Mouse (Mus musculus): Measurements from ENCODE around the gene Hist3h2ba. TPM values are rescaled to one million over a fixed set of nuclear protein-coding genes. Genes with fewer than 3 reads are reported as not detected.

Hist3h2ba gene
- polyA plus RNA-seq, 1 experiment from 2014 or later: 45.8 TPM

GRCm38 (mm10) chr11:58927053-58927452 lies 21.7 kb upstream of the Hist3h2ba start:
- Histone ChIP-seq H3K4me1 (replicated peaks; ENCODE audit: insufficient read depth, low read length) (0 out of 2 replicates have a peak, but pooled peaks cover 6% of the 10 kb centered on the region), H3K36me3 (ENCODE audit: insufficient read depth, low read length) (peaks cover 7% of the 10 kb centered on the region; the same call in 1 of the 2 replicates), H3K4me2 (ENCODE audit: low read length) (no peak overlapping the region), H3K4me3 (replicated peaks; ENCODE audit: low read depth, low read length) (no peak overlapping the region), H3K27ac (no peak overlapping the region), H3K9ac (ENCODE audit: low read depth, low read length) (no peak overlapping the region), H3K9me3 (replicated peaks; ENCODE audit: low read length) (no peaks in the 10 kb centered on the region), H3K27me3 (ENCODE audit: insufficient read depth, low read length) (no peaks in the 10 kb centered on the region)
- 55% methylated on average over 2 of the region's 2 CpGs for WGBS
- DNase-seq (ENCODE audit: low spot score) (no peak), ATAC-seq (replicated peaks; ENCODE audit: low FRiP score, low read depth) (no peak)
- no peak for TF ChIP-seq CTCF (IDR thresholded peaks at IDR 0.05; ENCODE audit: low read depth)

- Histone ChIP-seq H3K27ac (peak overlapping the region; percentile 78), H3K9ac (ENCODE audit: low read depth, low read length) (peak overlapping the region; percentile 29; the same call in 1 of the 2 replicates), H3K4me2 (ENCODE audit: low read length) (peak overlapping the region; percentile 49), H3K4me1 (replicated peaks; ENCODE audit: insufficient read depth, low read length) (0 out of 2 replicates have a peak, but pooled peaks cover 6% of the 10 kb centered on the region), H3K36me3 (ENCODE audit: insufficient read depth, low read length) (peaks cover 13% of the 10 kb centered on the region), H3K27me3 (ENCODE audit: insufficient read depth, low read length) (no peaks in the 10 kb centered on the region), H3K9me3 (replicated peaks; ENCODE audit: low read length) (no peaks in the 10 kb centered on the region), H3K4me3 (replicated peaks; ENCODE audit: low read depth, low read length) (peak overlapping the region; percentile 13; the same call in 1 of the 2 replicates)
- ATAC-seq (replicated peaks; ENCODE audit: low FRiP score, low read depth) (peak; percentile 71), DNase-seq (ENCODE audit: low spot score) (peak; percentile 88)
- TF ChIP-seq CTCF (IDR thresholded peaks at IDR 0.05; ENCODE audit: low read depth): peak; percentile 89
- 29% methylated on average over 20 of the region's 20 CpGs for WGBS
These were observed 20.7 kb upstream of the Hist3h2ba start for GRCm38 (mm10) chr11:58927790-58928651.

DNA sequence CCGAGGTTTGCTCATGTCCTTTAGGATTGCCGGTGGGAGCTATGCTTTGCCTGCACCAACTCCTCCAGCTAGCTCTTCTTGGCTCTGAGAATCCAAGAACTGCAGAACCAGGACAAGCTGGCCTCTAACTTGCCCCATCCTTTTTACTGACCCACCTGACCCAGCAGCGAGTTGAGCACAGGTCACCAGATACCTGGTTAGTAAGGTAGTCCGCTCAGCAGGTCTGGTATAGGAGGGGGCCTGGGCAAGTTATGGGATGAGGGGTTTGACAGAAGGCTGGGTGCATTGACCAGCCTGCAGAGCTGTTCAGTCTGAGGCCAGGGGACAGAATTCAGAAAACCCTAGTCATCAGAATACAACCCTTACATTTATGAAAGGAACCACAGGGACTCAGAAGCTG lies 19.7 kb upstream of the Hist3h2ba start:
- Histone ChIP-seq H3K9me3 (replicated peaks; ENCODE audit: low read length) (no peaks in the 10 kb centered on the region), H3K27ac (no peak overlapping the region), H3K4me1 (replicated peaks; ENCODE audit: insufficient read depth, low read length) (0 out of 2 replicates have a peak, but pooled peaks cover 6% of the 10 kb centered on the region), H3K4me3 (replicated peaks; ENCODE audit: low read depth, low read length) (no peak overlapping the region), H3K27me3 (ENCODE audit: insufficient read depth, low read length) (no peaks in the 10 kb centered on the region), H3K9ac (ENCODE audit: low read depth, low read length) (no peak overlapping the region), H3K36me3 (ENCODE audit: insufficient read depth, low read length) (peaks cover 24% of the 10 kb centered on the region), H3K4me2 (ENCODE audit: low read length) (no peak overlapping the region)
- 84% methylated on average over 4 of the region's 4 CpGs for WGBS
- DNase-seq (ENCODE audit: low spot score) (no peak), ATAC-seq (replicated peaks; ENCODE audit: low FRiP score, low read depth) (no peak)
- no peak for TF ChIP-seq CTCF (IDR thresholded peaks at IDR 0.05; ENCODE audit: low read depth)

DNA sequence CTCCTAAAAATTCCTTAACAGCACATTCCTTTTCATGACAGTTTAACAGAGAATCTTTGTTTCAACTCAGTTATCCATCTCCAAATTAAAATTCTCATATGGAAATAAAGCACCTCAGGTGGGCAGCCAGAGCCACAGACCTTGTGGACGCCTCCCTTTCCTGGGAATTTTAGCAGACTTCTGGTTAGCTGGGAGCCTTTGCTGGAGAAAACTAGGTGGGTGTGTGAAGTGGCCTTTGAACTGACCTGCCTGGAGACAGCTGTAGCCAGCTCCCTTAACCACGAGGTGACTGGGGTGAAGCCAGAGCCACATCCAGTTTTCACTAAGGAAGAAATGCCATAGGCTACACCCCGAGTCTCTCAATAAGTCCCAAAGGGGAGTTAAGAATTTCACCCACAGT lies 19.1 kb upstream of the Hist3h2ba start:
- Histone ChIP-seq H3K9ac (ENCODE audit: low read depth, low read length) (no peak overlapping the region), H3K36me3 (ENCODE audit: insufficient read depth, low read length) (peaks cover 24% of the 10 kb centered on the region), H3K4me3 (replicated peaks; ENCODE audit: low read depth, low read length) (no peak overlapping the region), H3K27ac (0 out of 2 replicates have a peak overlapping the region, but pooled peaks have one; percentile 6), H3K27me3 (ENCODE audit: insufficient read depth, low read length) (no peaks in the 10 kb centered on the region), H3K9me3 (replicated peaks; ENCODE audit: low read length) (no peaks in the 10 kb centered on the region), H3K4me1 (replicated peaks; ENCODE audit: insufficient read depth, low read length) (0 out of 2 replicates have a peak, but pooled peaks cover 6% of the 10 kb centered on the region), H3K4me2 (ENCODE audit: low read length) (no peak overlapping the region)
- ATAC-seq (replicated peaks; ENCODE audit: low FRiP score, low read depth) (no peak), DNase-seq (ENCODE audit: low spot score) (no peak)
- TF ChIP-seq CTCF (IDR thresholded peaks at IDR 0.05; ENCODE audit: low read depth): no peak
- 31% methylated on average over 3 of the region's 3 CpGs for WGBS

DNA sequence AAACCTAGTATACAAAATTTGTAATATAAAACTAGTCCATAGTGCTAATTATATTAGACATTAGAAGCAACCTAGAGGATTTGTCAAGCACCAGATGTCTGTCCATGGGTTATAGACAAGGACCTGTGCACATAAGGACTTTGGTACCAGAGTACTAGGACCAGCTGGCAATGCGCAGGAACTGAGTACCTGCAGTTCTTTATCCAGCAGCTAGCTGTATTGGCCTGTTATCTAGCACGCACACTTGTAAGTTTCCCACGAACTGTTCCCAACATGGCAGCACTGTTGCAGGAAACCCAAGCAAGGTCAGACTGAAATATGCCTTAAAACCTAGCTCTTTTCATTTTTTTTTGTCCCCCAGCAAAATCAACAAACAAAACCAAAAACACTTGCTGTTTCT lies 18.5 kb upstream of the Hist3h2ba start:
- Histone ChIP-seq H3K4me3 (replicated peaks; ENCODE audit: low read depth, low read length) (no peak overlapping the region), H3K4me2 (ENCODE audit: low read length) (no peak overlapping the region), H3K36me3 (ENCODE audit: insufficient read depth, low read length) (peaks cover 24% of the 10 kb centered on the region), H3K27ac (no peak overlapping the region), H3K27me3 (ENCODE audit: insufficient read depth, low read length) (no peaks in the 10 kb centered on the region), H3K9me3 (replicated peaks; ENCODE audit: low read length) (no peaks in the 10 kb centered on the region), H3K9ac (ENCODE audit: low read depth, low read length) (no peak overlapping the region), H3K4me1 (replicated peaks; ENCODE audit: insufficient read depth, low read length) (0 out of 2 replicates have a peak, but pooled peaks cover 6% of the 10 kb centered on the region)
- 91% methylated on average over 3 of the region's 3 CpGs for WGBS
- DNase-seq (ENCODE audit: low spot score) (no peak), ATAC-seq (replicated peaks; ENCODE audit: low FRiP score, low read depth) (no peak)
- no peak for TF ChIP-seq CTCF (IDR thresholded peaks at IDR 0.05; ENCODE audit: low read depth)

- 49% methylated on average over 4 of the region's 4 CpGs for WGBS
- no peak overlapping the region for H3K9ac ChIP-seq (ENCODE audit: low read depth, low read length)
- H3K4me3 ChIP-seq (replicated peaks; ENCODE audit: low read depth, low read length): no peak overlapping the region
- no peak overlapping the region for H3K27ac ChIP-seq
- no peaks in the 10 kb centered on the region for H3K9me3 ChIP-seq (replicated peaks; ENCODE audit: low read length)
- ATAC-seq (replicated peaks; ENCODE audit: low FRiP score, low read depth): no peak
- H3K4me1 ChIP-seq (replicated peaks; ENCODE audit: insufficient read depth, low read length): 0 out of 2 replicates have a peak, but pooled peaks cover 6% of the 10 kb centered on the region
- peak; percentile 52 for TF ChIP-seq CTCF (IDR thresholded peaks at IDR 0.05; ENCODE audit: low read depth)
- no peak overlapping the region for H3K4me2 ChIP-seq (ENCODE audit: low read length)
- peak; percentile 51 for DNase-seq (ENCODE audit: low spot score)
- peaks cover 24% of the 10 kb centered on the region for H3K36me3 ChIP-seq (ENCODE audit: insufficient read depth, low read length)
- H3K27me3 ChIP-seq (ENCODE audit: insufficient read depth, low read length): no peaks in the 10 kb centered on the region
These were observed 17.1 kb upstream of the Hist3h2ba start for GRCm38 (mm10) chr11:58931576-58931975.

Data from kidney, postnatal 0 days (tissue).